Mouse (Mus musculus): Measurements from ENCODE around the gene Casc4. TPM values are rescaled to one million over a fixed set of nuclear protein-coding genes. Genes with fewer than 3 reads are reported as not detected.

Gene Casc4
- 8.1 TPM for polyA plus RNA-seq (2014; fragmentation: Illumina TruSeq; extraction: RNeasy Lipid Tissue Mini Kit (QIAGEN cat#74804); ENCODE audit: low read depth, low replicate concordance)

DNA sequence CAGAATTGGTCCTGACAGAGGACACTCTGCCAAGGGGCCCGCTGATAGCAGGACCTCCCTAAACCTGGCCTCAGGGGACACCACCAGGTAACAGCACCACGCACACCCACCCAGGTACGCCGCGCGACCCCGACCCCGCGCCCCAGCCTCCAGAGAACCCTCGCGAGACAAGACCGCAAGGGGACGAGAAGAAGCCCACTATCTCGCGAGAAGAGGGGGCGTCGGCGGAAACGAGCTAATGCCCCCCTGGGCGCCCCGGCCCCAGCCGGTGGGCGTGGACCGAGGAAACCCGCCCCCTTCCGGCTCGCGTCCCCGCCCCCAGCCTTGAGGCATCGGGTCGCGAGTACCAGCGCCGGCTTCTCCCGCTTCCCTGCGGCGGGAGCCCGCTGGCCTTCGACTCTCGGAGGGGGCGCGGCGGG lies at the start of gene Casc4:
TSS of gene Casc4 (plus strand) at position 339 of the 419 bp plus-strand sequence.

DNA sequence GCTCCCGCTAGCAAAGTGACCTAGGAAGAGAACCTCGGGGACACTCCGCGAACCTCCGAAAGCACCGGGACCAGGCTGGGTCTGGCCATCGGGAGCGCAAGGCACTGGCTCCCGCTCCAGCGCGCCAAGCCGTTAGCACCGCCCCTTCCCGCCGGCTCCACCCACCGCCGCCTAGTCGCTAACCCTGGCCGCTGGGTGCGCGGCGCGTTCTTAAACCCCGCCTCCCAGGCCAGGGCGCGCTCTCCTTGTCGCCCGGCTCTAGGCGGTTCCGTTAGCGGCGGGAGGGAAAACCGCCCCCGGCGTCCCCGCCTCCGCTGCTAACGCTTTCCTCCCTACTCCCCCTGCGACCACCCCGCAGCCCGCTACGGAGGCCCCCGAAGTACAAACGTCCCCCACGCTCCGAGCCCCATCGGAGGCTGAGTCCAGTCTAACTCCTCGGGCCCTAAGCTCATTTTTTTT lies 89.0 kb downstream of the Casc4 start, which contains the start of the genes Ctdspl2 and Mageb3:
TSS of gene Ctdspl2 (plus strand) at position 237 of the 459 bp plus-strand sequence.
TSS of gene Mageb3 (minus strand) at position 328 of the 459 bp plus-strand sequence.

Other genes with a start within 250 kb of the Casc4 start
- gene Frmd5, start 59.9 kb upstream of the Casc4 start, polyA plus RNA-seq (2014; fragmentation: Illumina TruSeq; extraction: RNeasy Lipid Tissue Mini Kit (QIAGEN cat#74804); ENCODE audit: low read depth, low replicate concordance): 252 TPM
- gene Ctdspl2, start 89.0 kb downstream of the Casc4 start, polyA plus RNA-seq (2014; fragmentation: Illumina TruSeq; extraction: RNeasy Lipid Tissue Mini Kit (QIAGEN cat#74804); ENCODE audit: low read depth, low replicate concordance): 9.7 TPM
- gene Mageb3, start 89.1 kb downstream of the Casc4 start, polyA plus RNA-seq (2014; fragmentation: Illumina TruSeq; extraction: RNeasy Lipid Tissue Mini Kit (QIAGEN cat#74804); ENCODE audit: low read depth, low replicate concordance): not detected
- 36.9 TPM for gene Eif3j1, start 161.6 kb downstream of the Casc4 start, polyA plus RNA-seq (2014; fragmentation: Illumina TruSeq; extraction: RNeasy Lipid Tissue Mini Kit (QIAGEN cat#74804); ENCODE audit: low read depth, low replicate concordance)